Mouse (Mus musculus): ENCODE data around the gene Spatc1l.

GRCm38 (mm10) chr10:76542636-76543375 is 19.3 kb upstream of the Spatc1l start:
- TF ChIP-seq CTCF (IDR thresholded peaks at IDR 0.05; ENCODE audit: low read depth, low read length) = no peak
- no peak for TF ChIP-seq POLR2A (IDR thresholded peaks at IDR 0.05; ENCODE audit: borderline replicate concordance, low read depth, low read length)
